Mouse (Mus musculus): ENCODE measurements around the gene Sept11.

GRCm38 (mm10) chr5:93205371-93206108, 112.3 kb downstream of the Sept11 start:
- TF ChIP-seq GATA1 (IDR thresholded peaks at IDR 0.05; ENCODE audit: borderline replicate concordance, low read length), result no peak
- TF ChIP-seq FLI1 (IDR thresholded peaks at IDR 0.05; ENCODE audit: low read length), result no peak
